Mouse (Mus musculus): ENCODE data around the gene Nxpe3. TPM values are rescaled to one million over a fixed set of nuclear protein-coding genes. Genes with fewer than 3 reads are reported as not detected.

Gene Nxpe3
- total and polyA plus RNA-seq, 3 experiments, result 2.7 to 4.3 TPM; not detected in 1

- no peak overlapping the region for H3K9ac ChIP-seq (ENCODE audit: control insufficient read depth, low read depth, low read length, poor library complexity, severe bottlenecking)
- peaks cover 5 to 12% of the 10 kb centered on the region in 2 experiments for H3K4me1 ChIP-seq (ENCODE audit: control insufficient read depth in 1 of 2, insufficient read depth in 2 of 2, low read length in 2 of 2)
- H3K36me3 ChIP-seq (ENCODE audit: control insufficient read depth in 1 of 2, insufficient read depth in 2 of 2, low read length in 2 of 2), result peaks cover 6 to 20% of the 10 kb centered on the region in 2 experiments; a peak in 3 of 4 replicates
- H3K4me3 ChIP-seq (ENCODE audit: control insufficient read depth in 1 of 2, insufficient read depth in 1 of 2, low read depth in 2 of 2, low read length in 2 of 2), result no peak overlapping the region
- peaks cover 2% of the 10 kb centered on the region for H3K79me2 ChIP-seq (ENCODE audit: control insufficient read depth, insufficient read depth, low read length, poor library complexity)
- H3K27ac ChIP-seq (ENCODE audit: control insufficient read depth, low read depth, low read length), result no peak overlapping the region
- H3K9me3 ChIP-seq (replicated peaks; ENCODE audit: insufficient read depth, low read length), result no peaks in the 10 kb centered on the region
- no peaks in the 10 kb centered on the region for H3K27me3 ChIP-seq (ENCODE audit: control insufficient read depth in 1 of 2, insufficient read depth in 2 of 2, low read length in 2 of 2)
- DNase-seq (ENCODE audit: low read depth, low spot score), result no peak
- TF ChIP-seq EP300 (IDR thresholded peaks at IDR 0.05; ENCODE audit: low read depth in 1 of 2, low read length in 2 of 2), result no peak
- TF ChIP-seq SMC3 (IDR thresholded peaks at IDR 0.05; ENCODE audit: low read depth, low read length), result no peak
- TF ChIP-seq USF2 (IDR thresholded peaks at IDR 0.05; ENCODE audit: borderline replicate concordance in 1 of 2, insufficient read depth in 1 of 2, low read depth in 1 of 2, low read length in 2 of 2), result no peak
- no peak for TF ChIP-seq UBTF (IDR thresholded peaks at IDR 0.05; ENCODE audit: borderline replicate concordance, insufficient read depth, low read depth, low read length)
- no peak for TF ChIP-seq POLR2A (IDR thresholded peaks at IDR 0.05; ENCODE audit: control insufficient read depth in 1 of 2, insufficient read depth in 1 of 2, low read depth in 1 of 2, low read length in 2 of 2, poor library complexity in 1 of 2)
- TF ChIP-seq HCFC1 (IDR thresholded peaks at IDR 0.05; ENCODE audit: low read depth, low read length), result no peak
- TF ChIP-seq GABPA (IDR thresholded peaks at IDR 0.05; ENCODE audit: low read depth, low read length), result no peak
- TF ChIP-seq NELFE (IDR thresholded peaks at IDR 0.05; ENCODE audit: low read depth, low read length), result no peak
- TF ChIP-seq RAD21 (IDR thresholded peaks at IDR 0.05; ENCODE audit: low read depth, low read length), result no peak
- no peak for TF ChIP-seq ELF1 (IDR thresholded peaks at IDR 0.05; ENCODE audit: low read depth, low read length)
Observed at GRCm38 (mm10) chr16:55816202-55816941, 78.7 kb downstream of the Nxpe3 start.

- no peak overlapping the region for H3K4me3 ChIP-seq (ENCODE audit: control insufficient read depth in 1 of 2, insufficient read depth in 1 of 2, low read depth in 2 of 2, low read length in 2 of 2)
- H3K27ac ChIP-seq (ENCODE audit: control insufficient read depth, low read depth, low read length), result no peak overlapping the region
- peaks cover 6 to 17% of the 10 kb centered on the region in 2 experiments; a peak in 3 of 4 replicates for H3K36me3 ChIP-seq (ENCODE audit: control insufficient read depth in 1 of 2, insufficient read depth in 2 of 2, low read length in 2 of 2)
- H3K9ac ChIP-seq (ENCODE audit: control insufficient read depth, low read depth, low read length, poor library complexity, severe bottlenecking), result no peak overlapping the region
- no peak for DNase-seq (ENCODE audit: low read depth, low spot score)
- no peaks in the 10 kb centered on the region for H3K27me3 ChIP-seq (ENCODE audit: control insufficient read depth in 1 of 2, insufficient read depth in 2 of 2, low read length in 2 of 2)
- TF ChIP-seq RCOR1 (IDR thresholded peaks at IDR 0.05; ENCODE audit: low read depth, low read length), result no peak
- TF ChIP-seq TAL1 (IDR thresholded peaks at IDR 0.05; ENCODE audit: low read length), result no peak
- no peak for TF ChIP-seq MAZ (IDR thresholded peaks at IDR 0.05; ENCODE audit: low read depth, low read length)
- no peak for TF ChIP-seq TBP (IDR thresholded peaks at IDR 0.05; ENCODE audit: low read depth, low read length)
- H3K4me1 ChIP-seq (ENCODE audit: control insufficient read depth in 1 of 2, insufficient read depth in 2 of 2, low read length in 2 of 2), result peaks cover 5% of the 10 kb centered on the region in 2 experiments
- H3K9me3 ChIP-seq (replicated peaks; ENCODE audit: insufficient read depth, low read length), result no peaks in the 10 kb centered on the region
- no peaks in the 10 kb centered on the region; the same call in 1 of the 2 replicates for H3K79me2 ChIP-seq (ENCODE audit: control insufficient read depth, insufficient read depth, low read length, poor library complexity)
Observed at GRCm38 (mm10) chr16:55815466-55815865, 79.6 kb downstream of the Nxpe3 start.
